ENCODE assay signal across 8 mouse cellular contexts in the genomic region with DNA sequence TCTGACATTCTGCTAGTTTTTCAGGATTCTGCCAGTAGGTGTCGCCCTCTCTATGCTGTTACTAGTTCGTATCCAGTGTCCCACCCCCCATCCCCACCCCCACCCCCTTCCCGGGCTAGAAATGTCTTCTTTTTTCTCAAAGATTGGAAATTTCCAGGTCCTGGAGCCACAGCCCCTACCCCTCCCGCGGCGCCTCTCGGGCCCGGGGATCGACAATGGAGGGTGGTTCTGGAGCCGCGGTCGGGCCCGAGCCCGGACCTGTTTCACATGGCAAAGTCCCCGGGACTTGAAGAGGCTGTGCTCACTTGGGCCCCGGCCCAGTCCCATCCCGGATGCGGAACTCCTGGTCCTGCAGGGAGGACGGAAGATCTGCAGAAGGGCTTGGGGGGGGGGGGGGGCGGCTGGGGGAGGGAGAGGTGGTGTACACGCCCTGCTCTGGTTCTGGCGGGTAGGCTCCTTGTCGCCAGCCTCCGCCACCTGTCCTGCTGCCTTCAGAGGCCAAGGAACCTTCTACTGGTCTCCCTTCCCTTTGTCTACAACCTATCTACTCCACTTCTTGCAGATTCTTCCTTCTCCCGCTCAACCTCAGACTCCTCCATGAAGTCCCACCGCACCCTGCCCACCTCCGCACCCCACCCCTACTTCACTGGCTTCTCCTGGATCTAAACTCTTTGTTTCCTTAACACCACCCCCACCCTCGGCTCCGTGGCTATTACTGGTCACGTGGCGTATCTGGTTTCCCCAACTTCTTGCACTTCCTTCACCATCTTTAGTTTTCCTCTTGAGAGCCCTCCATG. TPM values are rescaled to one million over a fixed set of nuclear protein-coding genes. Genes with fewer than 3 reads are reported as not detected.
DNase-seq lines count a peak whose midpoint lies in the region; ATAC-seq and TF ChIP-seq lines count a peak whose summit lies in the region.

No protein-coding gene starts in this region.

- WGBS in lung, embryonic 14.5 days, result 6% methylated on average over 29 of the region's 31 CpGs

- ATAC-seq in lung, embryonic 14.5 days (ENCODE audit: insufficient read depth), result peak; percentile 83

- no peaks in the 10 kb centered on the region for H3K79me2 ChIP-seq in MEL (ENCODE audit: control insufficient read depth, insufficient read depth, low read length, poor library complexity)

- H3K9me3 ChIP-seq in MEL (replicated peaks; ENCODE audit: insufficient read depth, low read length), result no peaks in the 10 kb centered on the region
- H3K9me3 ChIP-seq in lung, embryonic 14.5 days (ENCODE audit: low read depth, low read length), result no peaks in the 10 kb centered on the region

- peak; percentile 68 for DNase-seq in MEL (ENCODE audit: low read depth, low spot score)
- peak; percentile 59 for DNase-seq in cerebellum, adult 11-12 months
- peak; percentile 92 for DNase-seq in forelimb bud, embryonic 11.5 days (ENCODE audit: low read depth, low spot score)
- DNase-seq in heart, postnatal 4 days, result peak; percentile 91
- DNase-seq in layer of hippocampus, adult 2 months (ENCODE audit: low spot score in 2 of 2), result peak; percentile 79 to 91
- DNase-seq in lung, embryonic 14.5 days, result peak; percentile 96
- DNase-seq in ovary, adult 18-20 months (ENCODE audit: low spot score), result peak; percentile 42
- peak; percentile 81 for DNase-seq in thymus, postnatal 4 days

- TF ChIP-seq RAD21 in MEL (IDR thresholded peaks at IDR 0.05; ENCODE audit: low read depth, low read length), result peak; percentile 40

- peaks cover 4 to 6% of the 10 kb centered on the region in 2 experiments; a peak in 3 of 4 replicates for H3K27me3 ChIP-seq in MEL (ENCODE audit: control insufficient read depth in 1 of 2, insufficient read depth in 2 of 2, low read length in 2 of 2)
- no peaks in the 10 kb centered on the region for H3K27me3 ChIP-seq in lung, embryonic 14.5 days (ENCODE audit: insufficient read depth, low read length)

- no peak overlapping the region for H3K27ac ChIP-seq in MEL (ENCODE audit: control insufficient read depth, low read depth, low read length)
- H3K27ac ChIP-seq in layer of hippocampus, adult 2 months, result peak overlapping the region; percentile 83
- peak overlapping the region; percentile 73 for H3K27ac ChIP-seq in lung, embryonic 14.5 days (ENCODE audit: low read depth)

- peak; percentile 59 to 65 (median 62) for TF ChIP-seq CTCF in MEL (IDR thresholded peaks at IDR 0.05 in 2 of 3, conservative IDR thresholded peaks at IDR 0.05 in 1 of 3; ENCODE audit: control insufficient read depth in 1 of 3, insufficient read depth in 1 of 3, low read depth in 2 of 3, low read length in 3 of 3, poor library complexity in 1 of 3, severe bottlenecking in 1 of 3)
- TF ChIP-seq CTCF in layer of hippocampus, adult 2 months (conservative IDR thresholded peaks at IDR 0.05), result peak; percentile 88
- TF ChIP-seq CTCF in lung, embryonic 14.5 days (IDR thresholded peaks at IDR 0.05; ENCODE audit: low read depth), result peak; percentile 77

- TF ChIP-seq EP300 in MEL (IDR thresholded peaks at IDR 0.05; ENCODE audit: low read depth in 1 of 2, low read length in 2 of 2), result no peak

- H3K9ac ChIP-seq in MEL (ENCODE audit: control insufficient read depth, low read depth, low read length, poor library complexity, severe bottlenecking), result peak overlapping the region; percentile 56
- peak overlapping the region; percentile 71 for H3K9ac ChIP-seq in lung, embryonic 14.5 days

- H3K4me3 ChIP-seq in MEL (ENCODE audit: control insufficient read depth in 1 of 2, insufficient read depth in 1 of 2, low read depth in 2 of 2, low read length in 2 of 2), result peak overlapping the region; percentile 38 to 68; a peak in 3 of 4 replicates
- peak overlapping the region; percentile 66 for H3K4me3 ChIP-seq in layer of hippocampus, adult 2 months
- peak overlapping the region; percentile 48 for H3K4me3 ChIP-seq in lung, embryonic 14.5 days (ENCODE audit: low read depth, low read length)

- no peak for TF ChIP-seq POLR2A in MEL (IDR thresholded peaks at IDR 0.05; ENCODE audit: control insufficient read depth in 1 of 2, insufficient read depth in 1 of 2, low read depth in 1 of 2, low read length in 2 of 2, poor library complexity in 1 of 2)

- no peaks in the 10 kb centered on the region for H3K4me1 ChIP-seq in MEL (ENCODE audit: control insufficient read depth in 1 of 2, insufficient read depth in 2 of 2, low read length in 2 of 2)
- H3K4me1 ChIP-seq in lung, embryonic 14.5 days (ENCODE audit: insufficient read depth), result no peaks in the 10 kb centered on the region

- H3K36me3 ChIP-seq in MEL (ENCODE audit: control insufficient read depth in 1 of 2, insufficient read depth in 2 of 2, low read length in 2 of 2), result no peaks in the 10 kb centered on the region
- no peaks in the 10 kb centered on the region for H3K36me3 ChIP-seq in lung, embryonic 14.5 days (ENCODE audit: insufficient read depth)

- peak overlapping the region; percentile 72 for H3K4me2 ChIP-seq in lung, embryonic 14.5 days

TF ChIP-seq in MEL, 35 proteins besides CTCF, POLR2A, EP300 and RAD21:
- TF ChIP-seq ZMIZ1 (IDR thresholded peaks at IDR 0.05; ENCODE audit: low read depth, low read length) (no peak), USF1 (IDR thresholded peaks at IDR 0.05; ENCODE audit: low read depth, low read length) (peak; percentile 79), POLR2AphosphoS2 (IDR thresholded peaks at IDR 0.05; ENCODE audit: low read length) (no peak), SMC3 (IDR thresholded peaks at IDR 0.05; ENCODE audit: low read depth, low read length) (peak; percentile 35)
TF ChIP-seq in MEL: peak in this region for 2.

RNA-seq across cellular contexts. Expression of a gene that starts 25.7 kb away (rescaled TPM):
- total RNA-seq in MEL (2012; rRNA removed), result 32.2 and 39.0 TPM in 2 replicates
- polyA plus RNA-seq in MEL (2012; ENCODE audit: insufficient read depth in 1 of 2, insufficient read length in 2 of 2, low read depth in 1 of 2, low replicate concordance in 2 of 2, missing spikeins in 1 of 2), result 10 to 100 TPM in 1 of 2 experiments, not detected in 1; 77.7 TPM
- 10 to 100 TPM; 27.7 to 30.0 TPM for total RNA-seq in heart, postnatal 4 days (2021)
- 10 to 100 TPM; 30.1 to 33.6 TPM for total RNA-seq in layer of hippocampus, adult 2 months (2021)
- polyA plus RNA-seq in lung, embryonic 14.5 days (2014; fragmentation: Nextera tagmentation; extraction: Ambion mirVana), result 81.0 and 85.2 TPM in 2 replicates

RNA-seq across cellular contexts. Expression of a gene that starts 48.8 kb away (rescaled TPM):
- 3.8 and 4.1 TPM in 2 replicates for total RNA-seq in MEL (2012; rRNA removed)
- 1 to 10 TPM in 1 of 2 experiments, not detected in 1; 5.1 TPM for polyA plus RNA-seq in MEL (2012; ENCODE audit: insufficient read depth in 1 of 2, insufficient read length in 2 of 2, low read depth in 1 of 2, low replicate concordance in 2 of 2, missing spikeins in 1 of 2)
- total RNA-seq in heart, postnatal 4 days (2021), result 1 to 10 TPM; 4.7 to 5.6 TPM
- 1 to 10 TPM; 5.4 to 6.3 TPM for total RNA-seq in layer of hippocampus, adult 2 months (2021)
- 17.8 and 17.9 TPM in 2 replicates for polyA plus RNA-seq in lung, embryonic 14.5 days (2014; fragmentation: Nextera tagmentation; extraction: Ambion mirVana)

Comparison
In these comparisons a context has a peak if more than half of its experiments do, and no peak if none do; other contexts are left out.
1. DNase-seq: peak in every context shown above with its lines; median percentile 96 in lung, embryonic 14.5 days; 92 in forelimb bud, embryonic 11.5 days; 91 in heart, postnatal 4 days; 85 in layer of hippocampus, adult 2 months; 81 in thymus, postnatal 4 days; 68 in MEL; 59 in cerebellum, adult 11-12 months; 42 in ovary, adult 18-20 months.